Mouse (Mus musculus) ES-CJ7 (cell line): ENCODE results near the gene Adad2.

ENCODE experiments used
- DNase-seq: peaks from one replicate; pipeline ENCODE4 v3.0.0; 2011; ENCODE audit warnings: low read depth, low spot score

The Adad2 gene

GRCm38 (mm10) chr8:119616811-119617210, 4.3 kb downstream of the Adad2 start:
- DNase-seq = no peak

GRCm38 (mm10) chr8:119617586-119617985, 5.0 kb downstream of the Adad2 start:
- no peak for DNase-seq

- DNase-seq = no peak
Observed at GRCm38 (mm10) chr8:119618887-119619286, 6.3 kb downstream of the Adad2 start.

GRCm38 (mm10) chr8:119620116-119620840, 7.7 kb downstream of the Adad2 start:
- peak; percentile 91 for DNase-seq

- peak; percentile 75 for DNase-seq
Observed at GRCm38 (mm10) chr8:119620848-119621465, 8.4 kb downstream of the Adad2 start.

- peak; percentile 86 for DNase-seq
Observed at GRCm38 (mm10) chr8:119622555-119622954, 10.0 kb downstream of the Adad2 start.

- DNase-seq = no peak
Observed at GRCm38 (mm10) chr8:119623061-119623460, 10.5 kb downstream of the Adad2 start.

- no peak for DNase-seq
Observed at GRCm38 (mm10) chr8:119623744-119624143, 11.2 kb downstream of the Adad2 start.

- no peak for DNase-seq
Observed at GRCm38 (mm10) chr8:119624916-119625315, 12.4 kb downstream of the Adad2 start.

- DNase-seq = peak; percentile 40
Observed at GRCm38 (mm10) chr8:119625788-119626187, 13.2 kb downstream of the Adad2 start.

GRCm38 (mm10) chr8:119627199-119627598, 14.7 kb downstream of the Adad2 start:
- DNase-seq = no peak

- peak; percentile 81 for DNase-seq
Observed at GRCm38 (mm10) chr8:119627613-119628359, 15.2 kb downstream of the Adad2 start.

- no peak for DNase-seq
Observed at GRCm38 (mm10) chr8:119630841-119631240, 18.3 kb downstream of the Adad2 start.

- peak; percentile 63 for DNase-seq
Observed at GRCm38 (mm10) chr8:119632246-119632645, 19.7 kb downstream of the Adad2 start.

- DNase-seq = no peak
Observed at GRCm38 (mm10) chr8:119632909-119633308, 20.4 kb downstream of the Adad2 start.

GRCm38 (mm10) chr8:119634616-119635336, 22.2 kb downstream of the Adad2 start:
- no peak for DNase-seq

- DNase-seq = no peak
Observed at GRCm38 (mm10) chr8:119635378-119635777, 22.8 kb downstream of the Adad2 start, which contains the start of gene Kcng4. Kcng4 (minus strand) TSS chr8:119635680.

- no peak for DNase-seq
Observed at GRCm38 (mm10) chr8:119635958-119636357, 23.4 kb downstream of the Adad2 start.

GRCm38 (mm10) chr8:119636766-119637165, 24.2 kb downstream of the Adad2 start:
- DNase-seq = no peak

- no peak for DNase-seq
Observed at GRCm38 (mm10) chr8:119637381-119637780, 24.8 kb downstream of the Adad2 start.

GRCm38 (mm10) chr8:119638261-119638660, 25.7 kb downstream of the Adad2 start:
- no peak for DNase-seq

- DNase-seq = no peak
Observed at GRCm38 (mm10) chr8:119639798-119640197, 27.3 kb downstream of the Adad2 start.
